Mouse (Mus musculus) left cerebral cortex, postnatal 36 days (tissue): ENCODE data around the gene Ccser1. TPM values are rescaled to one million over a fixed set of nuclear protein-coding genes. Genes with fewer than 3 reads are reported as not detected.
A peak's percentile ranks its signal among the peaks of the same experiment; 100 is the strongest.

Experiments
- DNase-seq, 2 experiments: peaks; one replicate each; pipeline ENCODE4 v3.0.0; 2021 to 2022; ENCODE audit warnings: low spot score in 2 of 2, mixed read lengths in 1 of 2
- intact Hi-C: fragments of 180-260 bp; cut with DNase I; formaldehyde crosslinking; loops from one replicate; pipeline ENCODE4 v1.15.1; 2025
- total RNA-seq, 2 experiments: library from RNA; stranded (reverse); gene quantifications; 2 replicates each; pipeline ENCODE4 v1.2.3; 2021

Ccser1 gene
- total RNA-seq, 2 experiments from 2014 or later, result 26.3 to 31.8 TPM

DNA sequence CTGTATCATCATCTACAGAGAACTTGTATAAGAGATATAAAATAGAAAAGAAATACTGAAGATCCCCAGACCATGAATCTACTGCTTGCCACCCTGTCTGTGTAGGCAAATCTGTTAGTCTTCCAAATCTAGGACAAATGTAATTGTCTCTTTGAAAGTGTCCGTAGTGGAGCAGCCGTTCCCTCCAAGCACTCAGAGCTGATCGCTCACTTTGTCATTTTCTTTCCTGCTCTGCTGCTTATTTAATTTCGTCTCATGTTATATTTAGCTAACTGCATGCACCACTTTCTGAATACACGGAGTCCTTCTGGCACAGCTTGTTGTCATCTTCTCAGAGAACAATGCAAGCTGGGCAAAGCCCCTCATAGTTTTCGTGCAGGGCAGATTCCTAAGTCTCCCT is 1018.6 kb downstream of the Ccser1 start:
- peak; percentile 5 to 21 for DNase-seq
- intact Hi-C loops, result no loop called here

GRCm38 (mm10) chr6:62205013-62205412 is 1024.9 kb downstream of the Ccser1 start:
- intact Hi-C loops, result no loop called here
- no peak for DNase-seq

- intact Hi-C loops, result no loop called here
- no peak for DNase-seq
These were observed 1041.7 kb downstream of the Ccser1 start for GRCm38 (mm10) chr6:62221856-62222255.

- no peak for DNase-seq
- intact Hi-C loops, result no loop called here
These were observed 1083.8 kb downstream of the Ccser1 start for GRCm38 (mm10) chr6:62263899-62264298.

GRCm38 (mm10) chr6:62264525-62264924 is 1084.4 kb downstream of the Ccser1 start:
- intact Hi-C loops, result no loop called here
- DNase-seq, result no peak

- DNase-seq, result no peak
- intact Hi-C loops, result no loop called here
These were observed 1101.1 kb downstream of the Ccser1 start for GRCm38 (mm10) chr6:62281256-62281655.

- no peak for DNase-seq
- intact Hi-C loops, result no loop called here
These were observed 1121.6 kb downstream of the Ccser1 start for GRCm38 (mm10) chr6:62301576-62302312.

DNA sequence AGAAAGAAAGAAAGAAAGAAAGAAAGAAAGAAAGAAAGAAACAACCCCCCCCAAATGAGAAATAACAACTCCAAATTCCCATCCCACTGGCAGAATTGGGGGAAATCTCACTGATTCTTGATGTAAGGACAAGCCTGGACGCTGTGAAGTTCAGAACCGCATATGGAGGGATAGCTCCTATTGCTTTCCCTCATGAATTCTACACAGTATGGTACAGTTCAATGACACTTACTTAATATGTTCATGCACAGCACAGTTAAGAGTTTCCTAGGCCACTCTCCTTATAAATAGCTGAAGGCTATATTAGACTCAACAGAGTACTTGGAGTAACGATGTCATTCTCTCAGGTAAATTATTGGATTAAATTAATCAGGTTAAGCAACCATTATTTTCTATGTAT is 1138.5 kb downstream of the Ccser1 start:
- no peak for DNase-seq
- intact Hi-C loops, result no loop called here

- no peak for DNase-seq
- intact Hi-C loops, result no loop called here
These were observed 1160.2 kb downstream of the Ccser1 start for GRCm38 (mm10) chr6:62340319-62340718.

GRCm38 (mm10) chr6:62367802-62368201 is 1187.7 kb downstream of the Ccser1 start:
- intact Hi-C loops, result no loop called here
- no peak for DNase-seq
